Mouse (Mus musculus) naive thymus-derived CD4-positive, alpha-beta T cell, adult 2 months (primary cell): ENCODE results near the gene Cabp4.
"Not testable (repeated sequence)": the region's sequence is repeated elsewhere in the genome, so short reads cannot be mapped to it uniquely, and the experiment has no call there.

ENCODE experiments used
- DNase-seq: peaks from one replicate; pipeline ENCODE4 v3.0.0-alpha.2; 2011; ENCODE audit warnings: low read depth

Gene Cabp4

GRCm38 (mm10) chr19:4147022-4147405, 3.2 kb upstream of the Cabp4 start:
- no peak for DNase-seq

DNA sequence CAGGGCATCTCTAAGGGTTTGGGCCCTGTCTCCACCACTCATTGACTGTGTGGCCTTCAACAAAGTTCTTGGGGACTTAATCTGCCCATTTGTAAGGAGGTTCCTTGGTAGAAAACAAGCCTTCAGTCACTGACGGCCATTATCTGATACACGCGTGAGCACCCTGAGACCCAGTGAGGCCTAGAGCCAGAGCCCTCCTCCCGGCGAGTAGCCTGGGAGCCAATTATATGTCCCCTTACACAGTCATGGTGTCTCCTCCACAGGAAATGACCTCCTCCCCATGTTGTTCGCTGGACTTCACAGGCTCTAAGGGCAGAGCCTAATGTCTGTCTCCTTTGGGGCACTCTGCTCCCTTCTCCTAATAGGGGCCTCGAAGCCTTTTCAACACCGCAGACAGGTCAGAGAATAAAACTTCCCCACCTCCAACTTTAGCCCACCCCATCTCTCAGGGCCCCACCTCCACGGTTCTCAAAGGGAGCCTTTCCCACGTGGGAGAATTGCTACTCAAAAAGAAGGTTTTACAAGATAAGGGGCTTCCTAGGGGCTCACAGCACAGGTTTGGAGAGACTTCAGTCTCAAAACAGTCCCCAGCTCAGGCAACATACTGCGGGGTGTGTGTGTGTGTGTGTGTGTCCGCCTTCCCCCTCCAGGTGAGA, 2.7 kb upstream of the Cabp4 start:
- DNase-seq, result no peak

GRCm38 (mm10) chr19:4145936-4146335, 2.1 kb upstream of the Cabp4 start:
- DNase-seq, result no peak

- peak; percentile 49 for DNase-seq
These were observed 991 bp upstream of the Cabp4 start for GRCm38 (mm10) chr19:4144550-4145498.

GRCm38 (mm10) chr19:4142416-4143173, 1.2 kb downstream of the Cabp4 start:
- no peak for DNase-seq

DNA sequence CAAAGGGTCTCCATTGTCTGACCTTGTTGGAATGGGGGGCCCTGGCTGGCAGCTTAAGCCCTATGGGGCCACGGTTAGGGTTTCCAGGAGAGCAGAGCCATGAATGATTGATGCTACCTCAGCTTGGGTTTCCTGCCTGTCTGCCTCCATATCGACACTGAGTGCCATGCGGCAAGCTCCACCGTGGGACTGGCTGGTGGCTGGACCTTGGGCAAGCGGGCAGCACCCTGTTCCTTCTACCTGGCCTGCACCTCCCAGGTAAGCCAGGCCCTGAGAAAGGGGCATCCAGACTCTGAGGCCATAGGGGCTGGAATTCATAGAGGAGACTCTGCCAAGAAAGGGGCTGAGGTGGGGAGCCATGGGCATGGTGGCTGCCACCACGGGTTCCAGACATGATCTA, 3.7 kb downstream of the Cabp4 start:
- no peak for DNase-seq

GRCm38 (mm10) chr19:4139446-4139845, 4.4 kb downstream of the Cabp4 start, which contains the start of gene Gpr152:
TSS of gene Gpr152 (plus strand) at chr19:4139787.
- no peak for DNase-seq

- no peak for DNase-seq
These were observed 5.9 kb downstream of the Cabp4 start for GRCm38 (mm10) chr19:4137913-4138312.

DNA sequence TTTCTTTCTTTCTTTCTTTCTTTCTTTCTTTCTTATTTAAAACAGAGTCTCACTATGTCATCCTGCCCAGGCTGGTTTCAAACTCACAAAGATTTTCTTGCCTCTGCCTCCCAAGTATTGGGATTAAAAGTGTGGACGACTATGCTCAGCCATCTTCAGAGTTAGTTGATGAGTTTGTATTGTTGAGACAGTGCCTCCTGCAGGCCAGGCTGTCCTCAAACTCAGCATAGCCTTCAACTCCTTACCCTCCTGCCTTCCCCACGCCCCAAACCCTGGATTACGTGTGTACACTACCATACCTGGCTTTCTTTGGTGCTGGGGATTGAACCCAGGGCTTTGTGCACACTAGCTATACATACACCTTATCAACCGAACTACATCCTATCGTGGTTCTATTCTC, 7.4 kb downstream of the Cabp4 start:
- no peak for DNase-seq

GRCm38 (mm10) chr19:4135963-4136345, 7.9 kb downstream of the Cabp4 start:
- DNase-seq, result peak; percentile 62

GRCm38 (mm10) chr19:4135229-4135962, 8.4 kb downstream of the Cabp4 start:
- not testable (repeated sequence) for DNase-seq

DNA sequence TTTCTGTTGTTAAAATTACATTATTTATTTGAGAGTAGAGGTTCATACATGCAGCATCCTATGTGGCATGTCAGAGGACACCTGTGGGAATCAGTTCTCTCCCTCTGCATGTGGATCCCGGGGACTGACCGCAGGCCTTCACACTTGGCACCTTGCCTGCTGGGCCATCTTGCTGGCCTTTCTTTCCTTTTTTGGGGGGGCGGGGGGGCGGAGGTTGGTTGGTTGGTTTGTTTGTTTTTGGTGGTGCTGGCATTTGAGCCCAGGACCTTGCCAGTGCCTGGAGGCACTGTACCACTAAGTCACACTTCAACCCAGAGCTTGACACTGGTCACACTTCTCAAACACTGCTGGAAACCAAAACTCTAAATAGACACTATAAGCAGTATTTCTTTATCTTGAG, 9.5 kb downstream of the Cabp4 start:
- DNase-seq, result no peak

DNA sequence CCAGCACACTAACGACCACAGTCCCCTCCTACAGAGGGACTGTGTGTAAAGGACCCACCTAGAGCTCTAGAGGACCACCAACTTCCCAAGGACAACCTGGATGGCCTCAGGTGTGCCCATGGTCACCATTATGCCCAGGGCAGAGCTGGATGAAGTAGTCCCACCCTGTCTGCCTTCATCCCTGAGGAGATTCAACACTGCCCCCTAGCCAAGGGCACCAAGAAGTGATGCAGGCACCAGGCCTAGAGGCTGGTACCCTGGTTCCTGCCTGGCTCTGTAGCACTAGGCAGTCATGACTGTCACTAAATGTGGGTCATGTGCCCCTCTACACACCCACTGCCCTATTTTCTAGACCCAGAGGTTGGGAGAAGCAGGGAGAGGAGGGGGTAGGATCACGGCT, 12.1 kb downstream of the Cabp4 start:
- DNase-seq, result no peak

- no peak for DNase-seq
These were observed 12.8 kb downstream of the Cabp4 start for GRCm38 (mm10) chr19:4131075-4131474.

- no peak for DNase-seq
These were observed 13.7 kb downstream of the Cabp4 start for GRCm38 (mm10) chr19:4130106-4130505.

DNA sequence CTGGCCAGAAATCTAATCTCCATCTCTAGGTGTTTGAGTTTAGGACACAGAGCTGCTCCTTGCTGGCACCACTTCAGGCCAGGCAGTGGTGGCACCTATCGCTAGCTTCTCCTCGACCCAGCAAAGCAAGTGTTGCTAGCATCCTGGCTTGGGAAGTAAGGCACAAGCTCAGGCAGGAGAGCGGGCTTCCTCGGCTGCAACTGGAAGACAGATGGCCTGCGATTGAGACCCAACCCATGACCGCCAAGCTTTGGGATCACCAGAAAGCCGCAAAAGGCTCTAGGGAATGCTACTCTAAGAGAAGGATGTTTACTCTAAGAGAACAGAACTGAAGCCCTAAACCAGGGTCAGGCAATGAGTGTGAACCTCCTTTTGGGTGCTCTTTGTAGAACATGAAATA, 14.4 kb downstream of the Cabp4 start:
- no peak for DNase-seq

DNA sequence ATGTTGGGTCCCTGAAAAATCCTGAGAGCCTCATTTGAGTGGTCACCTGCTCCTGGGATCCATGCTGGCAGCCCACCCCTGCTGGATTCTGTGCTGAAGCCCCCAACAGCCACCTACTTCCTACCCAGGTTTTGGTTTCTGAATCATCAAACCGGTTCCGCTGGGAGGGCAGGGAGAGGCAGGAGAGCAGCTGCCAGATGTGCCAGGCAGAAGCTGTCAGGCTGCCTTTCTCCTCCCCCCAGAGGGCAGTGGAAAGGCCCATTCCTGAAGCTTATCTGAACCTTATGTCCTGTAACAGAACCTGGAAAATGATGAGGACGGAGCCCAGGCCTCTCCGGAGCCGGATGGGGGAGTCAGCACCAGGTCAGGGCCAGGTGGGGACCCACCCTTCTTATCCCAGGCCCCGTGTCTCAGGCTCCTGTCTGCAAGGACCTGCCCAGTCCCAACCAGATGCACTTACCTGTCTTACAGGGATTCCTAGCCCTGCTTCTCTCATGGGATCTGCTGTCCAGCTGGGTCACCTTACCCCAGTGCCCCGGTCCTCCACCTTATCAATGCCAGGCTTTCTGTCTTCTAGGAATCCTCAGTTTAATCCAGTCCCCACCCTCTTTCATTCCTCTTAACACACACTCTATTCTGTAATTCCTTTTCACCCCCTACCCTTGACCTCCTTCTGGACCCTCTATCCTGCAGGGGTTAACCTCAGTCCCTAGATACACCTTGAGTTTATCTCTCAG, 16.9 kb downstream of the Cabp4 start:
- no peak for DNase-seq

DNA sequence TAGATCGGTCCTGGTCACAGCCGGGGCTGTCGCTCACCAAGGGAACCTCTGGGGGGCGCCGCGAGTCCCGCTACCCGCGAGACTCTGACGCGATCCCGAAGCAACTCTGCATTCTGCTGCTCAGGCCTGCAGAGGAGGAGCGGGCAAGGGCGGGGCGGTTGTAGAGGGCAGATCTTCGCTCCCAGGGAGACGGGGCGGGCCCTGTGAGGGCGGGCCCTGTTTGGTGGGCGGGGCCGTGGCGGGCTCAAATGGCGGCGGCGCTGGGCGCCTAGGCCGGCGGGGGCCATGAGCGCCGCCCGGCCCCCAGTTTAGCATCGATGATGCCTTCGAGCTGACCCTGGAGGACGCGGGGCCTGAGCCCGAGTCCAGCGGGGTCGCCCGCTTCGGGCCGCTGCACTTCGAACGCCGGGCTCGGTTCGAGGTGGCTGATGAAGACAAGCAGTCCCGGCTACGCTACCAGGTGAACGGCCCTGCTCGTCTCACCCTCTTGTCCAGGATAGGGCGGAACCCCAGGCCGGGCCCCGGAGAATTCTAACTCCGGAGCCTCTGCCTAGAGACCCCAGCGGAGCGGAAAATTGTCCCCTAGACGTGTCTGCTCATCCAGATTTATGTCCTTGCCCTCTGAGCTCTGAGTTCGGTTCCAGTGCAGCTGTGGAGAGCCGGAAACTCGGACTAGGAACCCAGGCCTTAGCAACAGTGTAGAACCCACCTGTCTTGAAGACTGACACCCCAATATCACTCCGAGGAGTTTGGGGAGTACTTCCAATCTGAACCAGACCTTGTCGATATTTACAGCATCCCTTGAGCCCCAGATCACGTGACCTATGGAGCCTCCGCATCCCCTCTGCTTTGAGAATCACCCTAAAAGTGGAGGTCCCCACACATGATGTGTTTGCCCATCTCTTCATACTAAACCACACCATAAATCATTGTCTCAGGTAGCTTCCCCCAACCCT, 17.8 kb downstream of the Cabp4 start, which contains the start of gene Aip:
Gene Aip (minus strand): TSS at position 118 of the 956 bp plus-strand sequence.
- peak; percentile 98 for DNase-seq

DNA sequence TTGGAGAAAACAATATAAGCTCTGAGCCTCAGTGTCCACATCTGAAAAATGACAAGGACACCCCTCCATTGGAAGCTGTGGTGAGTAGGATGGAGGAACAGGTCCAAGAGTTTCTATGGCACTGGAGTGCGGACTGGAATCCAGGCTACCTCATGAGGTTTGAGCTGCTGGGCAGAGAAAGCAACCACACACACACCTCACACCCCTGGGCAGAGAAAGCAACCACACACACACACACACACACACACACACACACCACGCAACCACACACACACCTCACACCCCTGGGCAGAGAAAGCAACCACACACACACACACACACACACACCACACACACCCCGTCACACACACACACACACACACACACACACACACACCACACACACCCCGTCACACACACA, 18.6 kb downstream of the Cabp4 start:
- DNase-seq, result peak; percentile 64

GRCm38 (mm10) chr19:4124432-4124831, 19.4 kb downstream of the Cabp4 start:
- DNase-seq, result no peak
